In genomic region chr2:179824776-179825326, GRCm38 (mm10) we compare ENCODE assay signal across 8 mouse cellular contexts.
DNase-seq lines count a peak whose midpoint lies in the region; ATAC-seq and TF ChIP-seq lines count a peak whose summit lies in the region.

No protein-coding gene starts in this region.

- H3K27ac ChIP-seq in kidney, embryonic 16.5 days (ENCODE audit: low read length): no peak overlapping the region
- H3K27ac ChIP-seq in forebrain, embryonic 14.5 days (ENCODE audit: low read depth, low read length): no peak overlapping the region; the same call in 1 of the 2 replicates
- peak overlapping the region; percentile 69 for H3K27ac ChIP-seq in olfactory bulb, adult 2 months (ENCODE audit: insufficient read depth, low read depth, low read length)

- DNase-seq in kidney, adult 8-10 months: no peak
- peak; percentile 81 for DNase-seq in forebrain, embryonic 14.5 days (ENCODE audit: low spot score)
- DNase-seq in layer of hippocampus, adult 8-10 months (ENCODE audit: low spot score in 2 of 2): peak; percentile 51 to 56
- no peak for DNase-seq in ovary, postnatal 14 days (ENCODE audit: low spot score)
- DNase-seq in gastrocnemius, postnatal 14 days: no peak
- DNase-seq in adrenal gland, adult 2 months: no peak

- no peaks in the 10 kb centered on the region for H3K9me3 ChIP-seq in kidney, embryonic 16.5 days (ENCODE audit: low read length)
- H3K9me3 ChIP-seq in forebrain, embryonic 14.5 days (replicated peaks; ENCODE audit: control insufficient read depth, low read length): no peaks in the 10 kb centered on the region

- H3K9ac ChIP-seq in kidney, embryonic 16.5 days (replicated peaks; ENCODE audit: low read length): no peak overlapping the region
- H3K9ac ChIP-seq in forebrain, embryonic 14.5 days (ENCODE audit: low read length): 0 out of 2 replicates have a peak overlapping the region, but pooled peaks have one; percentile 21

- H3K4me2 ChIP-seq in kidney, embryonic 16.5 days (replicated peaks; ENCODE audit: low read depth, low read length): peak overlapping the region; percentile 36; the same call in 1 of the 2 replicates
- peak overlapping the region; percentile 28; the same call in 1 of the 2 replicates for H3K4me2 ChIP-seq in forebrain, embryonic 14.5 days (ENCODE audit: low read length)

- no peak for TF ChIP-seq POLR2A in olfactory bulb, adult 2 months (IDR thresholded peaks at IDR 0.05; ENCODE audit: insufficient read depth, low read depth, low read length)

- peak; percentile 57 for ATAC-seq in kidney, embryonic 16.5 days (ENCODE audit: low FRiP score, low TSS enrichment)
- peak; percentile 76 for ATAC-seq in forebrain, embryonic 14.5 days

- H3K27me3 ChIP-seq in kidney, embryonic 16.5 days (ENCODE audit: insufficient read depth, low read length): no peaks in the 10 kb centered on the region
- H3K27me3 ChIP-seq in forebrain, embryonic 14.5 days (replicated peaks; ENCODE audit: control insufficient read depth, insufficient read depth, low read length): no peaks in the 10 kb centered on the region

- WGBS in kidney, embryonic 16.5 days: 12% methylated on average over 18 of the region's 18 CpGs
- 29% methylated on average over 18 of the region's 18 CpGs for WGBS in forebrain, embryonic 14.5 days
- 16% methylated on average over 18 of the region's 18 CpGs for WGBS in olfactory bulb, adult 2 months

- intact Hi-C loops in gastrocnemius, postnatal 14 days (cut with DNase I; ENCODE audit: low total_unique reads): no loop called here

- H3K4me3 ChIP-seq in kidney, embryonic 16.5 days (ENCODE audit: low read length): 0 out of 2 replicates have a peak overlapping the region, but pooled peaks have one; percentile 4
- no peak overlapping the region for H3K4me3 ChIP-seq in forebrain, embryonic 14.5 days (ENCODE audit: low read depth, low read length)
- H3K4me3 ChIP-seq in olfactory bulb, adult 2 months (ENCODE audit: insufficient read depth, low read depth, low read length): no peak overlapping the region

- no peaks in the 10 kb centered on the region for H3K36me3 ChIP-seq in kidney, embryonic 16.5 days (ENCODE audit: insufficient read depth, low read length)
- no peaks in the 10 kb centered on the region for H3K36me3 ChIP-seq in forebrain, embryonic 14.5 days (ENCODE audit: control insufficient read depth, insufficient read depth, low read length)

- H3K4me1 ChIP-seq in kidney, embryonic 16.5 days (ENCODE audit: insufficient read depth, low read length): peaks cover 32% of the 10 kb centered on the region
- peaks cover 3% of the 10 kb centered on the region; the same call in 1 of the 2 replicates for H3K4me1 ChIP-seq in forebrain, embryonic 14.5 days (ENCODE audit: control insufficient read depth, insufficient read depth, low read length)
- H3K4me1 ChIP-seq in olfactory bulb, adult 2 months (ENCODE audit: control insufficient read depth, insufficient read depth, low read length): peaks cover 65% of the 10 kb centered on the region

- no peak for TF ChIP-seq CTCF in olfactory bulb, adult 2 months (IDR thresholded peaks at IDR 0.05; ENCODE audit: insufficient read depth, low read depth, low read length)

Comparison
In these comparisons a context has a peak if more than half of its experiments do, and no peak if none do; other contexts are left out.
1. DNase-seq: peak in forebrain, embryonic 14.5 days (single experiment) and layer of hippocampus, adult 8-10 months (2 of 2); none in kidney, adult 8-10 months (0 of 2), ovary, postnatal 14 days (single experiment), gastrocnemius, postnatal 14 days (single experiment) and adrenal gland, adult 2 months (single experiment).